Mouse (Mus musculus): ENCODE data around the gene Gm4871.

GRCm38 (mm10) chr5:144983227-144983626 is 49.3 kb downstream of the Gm4871 start:
- TF ChIP-seq CTCF (IDR thresholded peaks at IDR 0.05; ENCODE audit: low read depth) = peak; percentile 56
- TF ChIP-seq EP300 (IDR thresholded peaks at IDR 0.05; ENCODE audit: low read depth) = no peak

Measured in liver, embryonic 14.5 days (tissue).